Mouse (Mus musculus) ovary, postnatal 36 days (tissue): ENCODE measurements around the gene Scn10a.

Experiments
- DNase-seq: peaks from one replicate; pipeline ENCODE4 v3.0.0; 2022; ENCODE audit warnings: low spot score, mixed read lengths

Scn10a gene

DNA sequence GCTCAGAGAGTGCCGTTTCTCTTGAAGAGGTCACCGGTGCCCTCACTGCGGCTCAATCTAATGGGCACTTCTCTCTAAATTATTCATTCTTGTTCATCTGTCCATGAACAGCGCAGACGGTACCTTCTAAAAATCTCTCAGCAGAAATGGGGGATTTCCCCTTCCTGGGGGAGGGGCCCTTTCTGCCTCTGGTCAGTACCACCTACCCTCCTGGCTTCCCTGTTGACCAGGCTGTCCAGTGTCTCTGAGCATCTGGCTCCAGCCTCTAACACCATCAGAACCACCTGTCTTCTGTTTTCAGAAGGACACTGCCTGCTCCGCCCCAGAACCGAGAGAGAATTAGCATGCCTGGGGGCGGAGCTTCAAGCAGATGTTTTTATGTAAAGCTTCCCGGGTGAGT, 143.4 kb downstream of the Scn10a start:
- DNase-seq = no peak

GRCm38 (mm10) chr9:119574366-119574765, 144.8 kb downstream of the Scn10a start:
- DNase-seq = no peak

GRCm38 (mm10) chr9:119573009-119573408, 146.1 kb downstream of the Scn10a start:
- DNase-seq = no peak

DNA sequence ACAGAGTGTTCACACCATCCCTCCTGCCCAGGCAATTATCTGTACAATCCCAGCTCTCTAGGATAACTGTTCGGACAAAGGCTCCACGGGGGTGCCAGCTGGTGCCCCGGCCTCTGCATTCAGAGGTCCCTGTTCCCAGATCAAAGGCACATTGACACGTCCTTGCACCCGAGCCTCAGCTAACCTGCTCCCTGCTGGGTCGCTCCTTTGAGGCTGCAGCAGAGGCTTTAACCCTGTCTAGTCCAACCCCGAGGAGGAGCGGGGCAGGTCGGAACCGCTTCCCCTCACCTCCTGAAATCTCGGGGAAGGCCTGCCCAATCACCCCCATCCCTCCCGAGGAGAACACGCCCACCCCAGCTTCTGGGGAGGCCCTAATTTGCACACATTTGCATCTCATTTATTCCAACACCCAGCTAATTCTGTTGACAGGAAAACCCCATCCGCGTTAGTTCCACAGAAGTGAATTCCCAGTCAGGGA, 147.7 kb downstream of the Scn10a start:
- no peak for DNase-seq

GRCm38 (mm10) chr9:119570652-119571051, 148.5 kb downstream of the Scn10a start:
- no peak for DNase-seq

GRCm38 (mm10) chr9:119568732-119569131, 150.4 kb downstream of the Scn10a start:
- no peak for DNase-seq

- DNase-seq = no peak
Measured at GRCm38 (mm10) chr9:119567800-119568199, 151.3 kb downstream of the Scn10a start.

DNA sequence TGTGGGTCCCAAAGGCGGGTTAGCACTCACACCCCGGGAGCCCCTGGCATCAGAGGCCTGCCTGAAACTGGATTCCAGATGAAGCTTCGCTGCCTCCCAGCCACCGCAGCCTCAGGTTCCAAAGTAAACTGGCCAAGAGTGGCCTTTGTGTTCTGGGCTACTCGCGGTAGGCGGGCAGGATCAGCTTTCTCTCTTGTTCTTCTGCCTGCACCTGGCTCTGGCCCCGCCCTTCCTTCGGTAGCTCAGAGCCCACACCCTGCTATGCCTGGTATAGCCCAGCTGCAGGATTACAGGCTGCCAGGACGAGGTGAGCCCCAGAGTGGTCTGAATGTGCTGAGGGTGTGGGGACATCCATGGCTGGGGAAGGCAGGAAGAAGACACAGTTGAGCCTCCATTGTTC, 152.9 kb downstream of the Scn10a start:
- no peak for DNase-seq

DNA sequence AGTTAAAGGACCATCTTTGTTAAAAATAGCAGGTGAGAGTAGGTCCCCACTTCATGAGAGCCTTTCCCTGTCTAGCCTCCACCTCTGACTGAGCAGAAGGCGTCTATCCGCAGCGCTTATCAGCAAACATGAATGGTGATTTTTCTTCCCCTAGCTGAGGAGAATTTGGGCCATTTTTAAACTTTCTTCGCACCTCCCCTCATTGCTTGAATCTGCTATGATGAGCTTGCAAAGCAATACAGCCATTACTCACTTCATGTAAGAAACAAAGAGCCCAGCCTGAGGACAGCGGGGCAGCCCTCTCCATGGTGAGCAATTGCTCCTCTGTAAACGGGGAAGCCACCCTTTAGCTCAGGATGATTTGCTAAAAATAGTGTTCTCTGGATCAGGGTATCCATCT, 154.3 kb downstream of the Scn10a start:
- no peak for DNase-seq

DNA sequence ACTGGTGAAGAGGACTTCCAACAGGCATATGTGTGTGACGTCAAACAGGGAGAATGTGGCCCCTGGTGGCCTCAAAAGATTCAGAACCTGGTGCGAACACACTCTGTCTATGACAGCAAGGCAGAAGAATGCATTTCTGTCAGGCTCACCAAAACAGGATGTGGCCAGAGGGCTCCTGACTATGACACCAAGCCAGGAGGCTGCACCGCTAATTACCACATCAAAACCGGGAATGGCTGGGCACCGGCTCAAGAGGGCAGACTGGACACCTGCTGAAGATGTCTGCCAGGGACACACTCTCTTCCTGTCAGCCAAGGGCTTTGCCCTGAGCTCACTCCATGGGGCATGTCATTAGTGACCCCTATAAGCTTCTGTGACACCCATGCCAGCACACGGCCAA, 155.5 kb downstream of the Scn10a start:
- DNase-seq = no peak

- DNase-seq = no peak
Measured at GRCm38 (mm10) chr9:119562256-119562655, 156.9 kb downstream of the Scn10a start.

DNA sequence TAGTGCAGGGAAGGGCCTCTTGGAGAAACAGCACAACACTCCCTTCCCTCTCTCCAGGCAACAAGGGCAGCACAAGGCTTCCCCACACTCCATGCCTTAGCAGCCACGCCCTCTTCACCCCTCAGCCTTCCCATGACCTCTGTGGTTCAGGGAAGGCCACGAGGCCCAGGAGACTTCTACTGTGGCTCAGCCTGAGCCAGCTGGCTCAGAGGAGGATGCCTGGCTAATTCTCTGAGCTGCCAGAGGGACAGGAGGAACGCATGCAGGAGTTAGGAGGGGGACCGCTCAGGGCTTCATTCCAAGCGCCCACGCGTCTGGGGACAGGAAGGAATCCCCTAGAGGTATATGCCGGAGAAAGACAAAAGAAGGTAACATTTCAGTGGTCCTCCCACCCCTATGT, 157.4 kb downstream of the Scn10a start:
- DNase-seq = no peak

DNA sequence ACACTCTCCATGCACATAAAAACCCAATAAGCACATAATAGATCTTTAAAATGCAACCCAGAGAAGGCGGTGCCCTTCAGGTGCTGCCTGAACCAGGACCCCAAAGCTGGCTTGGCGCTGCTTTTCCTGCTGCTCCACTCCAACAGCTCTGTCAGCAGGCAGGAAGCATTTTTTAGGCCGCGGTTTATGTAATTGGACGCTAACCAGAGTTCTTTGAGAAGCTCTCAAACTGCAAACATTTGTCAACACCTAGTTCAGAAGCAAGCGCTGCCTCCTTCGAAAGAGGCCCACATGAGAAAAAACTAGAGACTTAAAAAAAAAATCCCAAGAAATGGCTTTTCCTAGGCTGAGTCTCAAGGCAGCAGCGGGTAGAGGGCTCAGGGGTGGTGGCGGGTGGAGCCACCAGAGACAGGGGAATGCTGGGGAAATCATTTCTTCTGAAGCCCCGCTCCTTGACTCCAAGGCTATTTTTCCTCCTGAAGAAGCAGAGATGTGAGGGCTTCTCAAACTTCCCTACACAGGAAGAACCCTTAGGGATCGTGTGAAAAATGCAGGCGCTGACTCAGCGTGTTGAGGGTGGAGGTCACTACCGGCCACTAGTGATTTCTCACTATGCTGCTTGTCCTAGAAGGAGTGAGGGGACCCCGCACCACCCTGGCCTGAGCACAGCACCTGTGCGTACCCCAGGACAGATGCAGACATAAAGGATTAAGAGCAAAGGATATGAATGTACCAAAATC, 159.4 kb downstream of the Scn10a start:
- DNase-seq = no peak
